Mouse (Mus musculus) natural killer cell, adult 2 months (primary cell): Measurements from ENCODE around the gene 9930021J03Rik.
A peak's percentile ranks its signal among the peaks of the same experiment; 100 is the strongest.

Experiments used
- DNase-seq, 2 experiments: peaks; one replicate each; pipeline ENCODE4 v3.0.0; 2022; ENCODE audit warnings: low spot score in 2 of 2

The 9930021J03Rik gene

GRCm38 (mm10) chr19:29810022-29810421, 4.2 kb upstream of the 9930021J03Rik start:
- DNase-seq, result no peak

GRCm38 (mm10) chr19:29805101-29805916, 480 bp downstream of the 9930021J03Rik start:
- peak; percentile 66 to 76 for DNase-seq

- no peak for DNase-seq
These were observed 1.8 kb downstream of the 9930021J03Rik start for GRCm38 (mm10) chr19:29803946-29804345.

GRCm38 (mm10) chr19:29797371-29797770, 8.4 kb downstream of the 9930021J03Rik start:
- no peak for DNase-seq

- no peak for DNase-seq
These were observed 17.8 kb downstream of the 9930021J03Rik start for GRCm38 (mm10) chr19:29787997-29788396.

- DNase-seq, result no peak
These were observed 22.9 kb downstream of the 9930021J03Rik start for GRCm38 (mm10) chr19:29782914-29783313.

GRCm38 (mm10) chr19:29753939-29754338, 51.9 kb downstream of the 9930021J03Rik start:
- no peak for DNase-seq

GRCm38 (mm10) chr19:29750994-29751393, 54.8 kb downstream of the 9930021J03Rik start:
- no peak for DNase-seq

GRCm38 (mm10) chr19:29743531-29743930, 62.3 kb downstream of the 9930021J03Rik start:
- no peak for DNase-seq

- no peak for DNase-seq
These were observed 65.1 kb downstream of the 9930021J03Rik start for GRCm38 (mm10) chr19:29740661-29741060.

GRCm38 (mm10) chr19:29739608-29740007, 66.2 kb downstream of the 9930021J03Rik start:
- peak in 1 of 2 experiments; percentile 2 for DNase-seq

GRCm38 (mm10) chr19:29735421-29735820, 70.4 kb downstream of the 9930021J03Rik start:
- DNase-seq, result no peak

GRCm38 (mm10) chr19:29718476-29718875, 87.3 kb downstream of the 9930021J03Rik start:
- no peak for DNase-seq

- DNase-seq, result no peak
These were observed 87.9 kb downstream of the 9930021J03Rik start for GRCm38 (mm10) chr19:29717854-29718253.

GRCm38 (mm10) chr19:29713451-29713850, 92.3 kb downstream of the 9930021J03Rik start:
- DNase-seq, result no peak

GRCm38 (mm10) chr19:29709461-29709860, 96.3 kb downstream of the 9930021J03Rik start:
- no peak for DNase-seq

GRCm38 (mm10) chr19:29708461-29708860, 97.3 kb downstream of the 9930021J03Rik start:
- DNase-seq, result no peak

- DNase-seq, result peak; percentile 53
These were observed 97.8 kb downstream of the 9930021J03Rik start for GRCm38 (mm10) chr19:29708003-29708402.

GRCm38 (mm10) chr19:29707314-29707898, 98.4 kb downstream of the 9930021J03Rik start:
- no peak for DNase-seq

- no peak for DNase-seq
These were observed 101.4 kb downstream of the 9930021J03Rik start for GRCm38 (mm10) chr19:29704436-29704835.

GRCm38 (mm10) chr19:29701707-29702106, 104.1 kb downstream of the 9930021J03Rik start:
- no peak for DNase-seq

- no peak for DNase-seq
These were observed 108.4 kb downstream of the 9930021J03Rik start, which contains the start of gene Mlana for GRCm38 (mm10) chr19:29697245-29697874. Gene Mlana, plus strand, starts transcription at chr19:29697824.

GRCm38 (mm10) chr19:29696840-29697239, 108.9 kb downstream of the 9930021J03Rik start:
- DNase-seq, result no peak
